Mouse (Mus musculus) colon, adult 2 months (tissue): ENCODE results near the gene Atf1. TPM values are rescaled to one million over a fixed set of nuclear protein-coding genes. Genes with fewer than 3 reads are reported as not detected.

ENCODE experiments used
- polyA plus RNA-seq: library from polyadenylated mRNA; depleted of rRNA; stranded (reverse); fragments of >200 nt; gene quantifications from 2 replicates; pipeline ENCODE4 v1.2.3, GENCODE M21; 2012; rRNA removed

The Atf1 gene
- polyA plus RNA-seq: 33.6 and 37.1 TPM in 2 replicates

GRCm38 (mm10) chr15:100227663-100228534 is at the start of gene Atf1:
Gene Atf1 (plus strand): TSS chr15:100227819.

GRCm38 (mm10) chr15:100280626-100281025 is 53.0 kb downstream of the Atf1 start, which contains the start of gene Tmprss12:
Gene Tmprss12 (plus strand): TSS chr15:100280837.

GRCm38 (mm10) chr15:100304019-100304991 is 76.7 kb downstream of the Atf1 start, which contains the start of gene Mettl7a1:
Gene Mettl7a1 (plus strand): TSS chr15:100304140.

Other genes starting within 250 kb of the Atf1 start
- 7.8 and 8.2 TPM in 2 replicates for gene Dip2b, start 189.2 kb upstream of the Atf1 start, polyA plus RNA-seq
- 0.21 and 0.23 TPM in 2 replicates for gene Tmprss12, start 53.0 kb downstream of the Atf1 start, polyA plus RNA-seq
- 83.1 and 83.6 TPM in 2 replicates for gene Mettl7a1, start 76.3 kb downstream of the Atf1 start, polyA plus RNA-seq
- gene Mettl7a3, start 107.1 kb downstream of the Atf1 start, polyA plus RNA-seq: 2.6 and 3.4 TPM in 2 replicates
- 1.4 and 2.2 TPM in 2 replicates for gene Methig1, start 125.3 kb downstream of the Atf1 start, polyA plus RNA-seq
- gene Mettl7a2, start 125.4 kb downstream of the Atf1 start, polyA plus RNA-seq: 9.7 and 18.0 TPM in 2 replicates
- gene Higd1c, start 136.7 kb downstream of the Atf1 start, polyA plus RNA-seq: not detected in 2 replicates
- 0.07 TPM in 1 of 2 replicates, not detected in the other for gene Gm5475, start 194.3 kb downstream of the Atf1 start, polyA plus RNA-seq
- gene Slc11a2, start 197.3 kb downstream of the Atf1 start, polyA plus RNA-seq: 33.4 and 40.0 TPM in 2 replicates
- gene Letmd1, start 241.2 kb downstream of the Atf1 start, polyA plus RNA-seq: 41.4 and 44.8 TPM in 2 replicates